Mouse (Mus musculus): ENCODE results near the gene Olfr10. TPM values are rescaled to one million over a fixed set of nuclear protein-coding genes. Genes with fewer than 3 reads are reported as not detected.

The Olfr10 gene
- polyA plus RNA-seq, 1 experiment from 2014 or later: not detected

- Histone ChIP-seq H3K4me3 (no peak overlapping the region), H3K4me1 (no peaks in the 10 kb centered on the region)
These were observed 25.1 kb downstream of the Olfr10 start for GRCm38 (mm10) chr11:49329686-49330085.

GRCm38 (mm10) chr11:49334888-49335287 lies 30.3 kb downstream of the Olfr10 start, which contains the start of gene Olfr1390:
Gene Olfr1390 (plus strand): TSS chr11:49335188.
- Histone ChIP-seq H3K36me3 (ENCODE audit: poor library complexity, severe bottlenecking) (no peaks in the 10 kb centered on the region), H3K9ac (no peak within 1 kb of the TSS), H3K4me3 (no peak within 1 kb of the TSS), H3K9me3 (replicated peaks) (no peaks in the 10 kb centered on the region), H3K27me3 (no peaks in the 10 kb centered on the region), H3K4me1 (no peaks in the 10 kb centered on the region), H3K4me2 (no peak within 1 kb of the TSS), H3K27ac (no peak within 1 kb of the TSS)
- WGBS: 88% methylated on average over 1 of the region's 1 CpGs
- ATAC-seq: no peak

More at GRCm38 (mm10) chr11:49329686-49330085, 25.1 kb downstream of the Olfr10 start:
- no peaks in the 10 kb centered on the region for H3K9me3 ChIP-seq (replicated peaks)
- WGBS: 83% methylated on average over 1 of the region's 1 CpGs
- H3K27ac ChIP-seq: no peak overlapping the region
- no peak overlapping the region for H3K4me2 ChIP-seq
- H3K9ac ChIP-seq: no peak overlapping the region
- no peaks in the 10 kb centered on the region for H3K27me3 ChIP-seq
- H3K36me3 ChIP-seq (ENCODE audit: poor library complexity, severe bottlenecking): no peaks in the 10 kb centered on the region
- no peak for ATAC-seq

GRCm38 (mm10) chr11:49337150-49337832 lies 32.8 kb downstream of the Olfr10 start:
- Histone ChIP-seq H3K9me3 (replicated peaks) (no peaks in the 10 kb centered on the region), H3K4me2 (no peak overlapping the region), H3K36me3 (ENCODE audit: poor library complexity, severe bottlenecking) (no peaks in the 10 kb centered on the region), H3K27me3 (no peaks in the 10 kb centered on the region), H3K27ac (no peak overlapping the region), H3K9ac (no peak overlapping the region), H3K4me1 (no peaks in the 10 kb centered on the region), H3K4me3 (no peak overlapping the region)
- ATAC-seq: no peak
- 71% methylated on average over 4 of the region's 4 CpGs for WGBS

Other genes with a start within 250 kb of the Olfr10 start
- gene Tgtp2, start 240.5 kb upstream of the Olfr10 start, polyA plus RNA-seq (2015; fragmentation: Nextera tagmentation; extraction: Ambion mirVana): not detected in 2 replicates
- gene Ifi47, start 228.2 kb upstream of the Olfr10 start, polyA plus RNA-seq (2015; fragmentation: Nextera tagmentation; extraction: Ambion mirVana): 0.27 and 0.47 TPM in 2 replicates
- not detected in 2 replicates for gene Olfr1396, start 189.9 kb upstream of the Olfr10 start, polyA plus RNA-seq (2015; fragmentation: Nextera tagmentation; extraction: Ambion mirVana)
- not detected in 2 replicates for gene Olfr1395, start 162.5 kb upstream of the Olfr10 start, polyA plus RNA-seq (2015; fragmentation: Nextera tagmentation; extraction: Ambion mirVana)
- not detected in 2 replicates for gene Olfr1394, start 150.4 kb upstream of the Olfr10 start, polyA plus RNA-seq (2015; fragmentation: Nextera tagmentation; extraction: Ambion mirVana)
- gene Btnl9, start 117.6 kb upstream of the Olfr10 start, polyA plus RNA-seq (2015; fragmentation: Nextera tagmentation; extraction: Ambion mirVana): 0.03 and 0.26 TPM in 2 replicates
- gene Zfp62, start 101.4 kb upstream of the Olfr10 start, polyA plus RNA-seq (2015; fragmentation: Nextera tagmentation; extraction: Ambion mirVana): 58.5 and 58.6 TPM in 2 replicates
- 25.5 and 30.6 TPM in 2 replicates for gene Mgat1, start 60.5 kb upstream of the Olfr10 start, polyA plus RNA-seq (2015; fragmentation: Nextera tagmentation; extraction: Ambion mirVana)
- 0.08 and 0.13 TPM in 2 replicates for gene Olfr1393, start 26.4 kb upstream of the Olfr10 start, polyA plus RNA-seq (2015; fragmentation: Nextera tagmentation; extraction: Ambion mirVana)
- gene Olfr1392, start 19.5 kb upstream of the Olfr10 start, polyA plus RNA-seq (2015; fragmentation: Nextera tagmentation; extraction: Ambion mirVana): not detected in 2 replicates
- gene Olfr1391, start 18.0 kb downstream of the Olfr10 start, polyA plus RNA-seq (2015; fragmentation: Nextera tagmentation; extraction: Ambion mirVana): not detected in 2 replicates
- not detected in 2 replicates for gene Olfr1390, start 30.4 kb downstream of the Olfr10 start, polyA plus RNA-seq (2015; fragmentation: Nextera tagmentation; extraction: Ambion mirVana)
- gene Olfr1389, start 118.3 kb downstream of the Olfr10 start, polyA plus RNA-seq (2015; fragmentation: Nextera tagmentation; extraction: Ambion mirVana): not detected in 2 replicates
- gene Olfr1388, start 131.9 kb downstream of the Olfr10 start, polyA plus RNA-seq (2015; fragmentation: Nextera tagmentation; extraction: Ambion mirVana): 0.05 and 0.10 TPM in 2 replicates
- gene Olfr1387, start 150.6 kb downstream of the Olfr10 start, polyA plus RNA-seq (2015; fragmentation: Nextera tagmentation; extraction: Ambion mirVana): not detected in 2 replicates
- not detected in 2 replicates for gene Olfr1386, start 160.3 kb downstream of the Olfr10 start, polyA plus RNA-seq (2015; fragmentation: Nextera tagmentation; extraction: Ambion mirVana)
- gene Olfr1385, start 184.3 kb downstream of the Olfr10 start, polyA plus RNA-seq (2015; fragmentation: Nextera tagmentation; extraction: Ambion mirVana): not detected in 2 replicates
- gene Olfr1384, start 202.0 kb downstream of the Olfr10 start, polyA plus RNA-seq (2015; fragmentation: Nextera tagmentation; extraction: Ambion mirVana): not detected in 2 replicates
- gene Olfr1383, start 214.9 kb downstream of the Olfr10 start, polyA plus RNA-seq (2015; fragmentation: Nextera tagmentation; extraction: Ambion mirVana): not detected in 2 replicates
- gene Olfr1382, start 223.5 kb downstream of the Olfr10 start, polyA plus RNA-seq (2015; fragmentation: Nextera tagmentation; extraction: Ambion mirVana): not detected in 2 replicates
- gene Olfr1381, start 238.7 kb downstream of the Olfr10 start, polyA plus RNA-seq (2015; fragmentation: Nextera tagmentation; extraction: Ambion mirVana): not detected in 2 replicates